Mouse (Mus musculus): ENCODE measurements around the gene Tas2r120. TPM values are rescaled to one million over a fixed set of nuclear protein-coding genes. Genes with fewer than 3 reads are reported as not detected.
"Not testable (repeated sequence)": the region's sequence is repeated elsewhere in the genome, so short reads cannot be mapped to it uniquely, and the experiment has no call there.

The Tas2r120 gene
- total RNA-seq (2017), result not detected in 3 replicates

- ATAC-seq (replicated peaks; ENCODE audit: insufficient number of reproducible peaks, low FRiP score, low TSS enrichment, poor library complexity, severe bottlenecking), result no peak
These were observed at the start of gene Tas2r120 for GRCm38 (mm10) chr6:132656653-132657052. Gene Tas2r120 (plus strand): TSS chr6:132656953.

DNA sequence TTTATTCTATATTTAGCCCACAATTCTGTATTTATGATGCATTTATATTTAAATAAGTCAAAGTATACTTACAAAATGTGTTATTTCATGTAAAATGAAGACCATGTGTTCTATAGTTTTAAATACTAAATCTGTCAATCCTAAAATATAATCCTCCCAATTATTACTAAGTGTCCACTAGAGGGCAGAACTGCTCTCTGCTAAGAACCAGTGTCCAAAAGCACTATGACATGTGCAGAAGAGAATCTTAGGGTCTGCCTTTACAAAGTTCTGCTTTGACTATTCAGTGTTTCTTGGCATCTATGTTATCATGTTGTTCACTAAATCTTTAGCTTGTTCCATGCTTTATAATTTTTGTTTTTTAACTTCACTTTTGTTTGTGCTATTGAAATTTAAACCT, 7.4 kb upstream of the Tas2r120 start:
- ATAC-seq (replicated peaks; ENCODE audit: insufficient number of reproducible peaks, low FRiP score, low TSS enrichment, poor library complexity, severe bottlenecking), result no peak

DNA sequence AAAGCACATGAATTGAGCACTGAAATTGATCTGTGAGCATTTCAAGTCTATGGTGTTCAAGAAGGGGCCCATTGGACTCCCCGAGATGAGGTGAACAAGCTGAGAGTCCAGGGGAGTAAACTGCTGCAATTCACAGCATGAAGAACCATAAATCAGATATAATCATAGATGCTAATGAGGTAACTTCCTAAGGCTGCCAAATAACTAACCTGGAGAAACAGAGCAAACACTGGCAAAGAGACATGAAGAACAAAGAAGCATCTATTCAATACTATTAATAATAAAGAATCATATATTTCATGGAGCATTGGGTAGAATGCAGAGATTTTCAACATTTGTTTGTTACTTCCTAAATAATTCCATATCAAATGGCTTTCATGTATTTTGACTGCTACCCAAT, 5.3 kb upstream of the Tas2r120 start, which contains the start of gene A630073D07Rik:
Gene A630073D07Rik, minus strand, starts transcription at position 101 of the 400 bp plus-strand sequence.
- ATAC-seq (replicated peaks; ENCODE audit: insufficient number of reproducible peaks, low FRiP score, low TSS enrichment, poor library complexity, severe bottlenecking), result no peak

GRCm38 (mm10) chr6:132691596-132691995, 34.8 kb downstream of the Tas2r120 start:
- not testable (repeated sequence) for ATAC-seq (replicated peaks; ENCODE audit: insufficient number of reproducible peaks, low FRiP score, low TSS enrichment, poor library complexity, severe bottlenecking)

DNA sequence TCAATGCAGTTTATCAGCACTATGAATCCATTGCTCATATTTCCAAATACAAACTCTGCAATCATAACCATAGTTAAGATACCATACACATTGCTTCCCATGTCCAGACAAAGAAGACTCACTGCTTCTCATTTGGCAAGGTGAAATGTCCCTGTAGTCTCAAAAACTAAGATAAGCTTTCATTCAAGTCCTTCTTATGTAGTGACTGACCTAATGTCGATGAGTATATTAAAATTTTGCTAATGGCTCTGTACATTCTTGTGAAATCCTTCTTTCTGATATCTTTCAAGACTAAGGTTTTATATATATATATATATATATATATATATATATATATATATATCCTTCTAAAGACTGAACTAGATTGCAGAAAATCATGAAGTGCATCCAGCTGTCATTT, 44.2 kb downstream of the Tas2r120 start, which contains the start of gene Tas2r121:
Gene Tas2r121, minus strand, starts transcription at position 101 of the 400 bp plus-strand sequence.
- no peak for ATAC-seq (replicated peaks; ENCODE audit: insufficient number of reproducible peaks, low FRiP score, low TSS enrichment, poor library complexity, severe bottlenecking)

Other genes with a start within 250 kb of the Tas2r120 start
- gene Prh1, start 87.1 kb upstream of the Tas2r120 start, total RNA-seq (2017), result not detected in 3 replicates
- gene Prp2, start 61.0 kb upstream of the Tas2r120 start, total RNA-seq (2017), result not detected in 3 replicates
- gene A630073D07Rik, start 5.4 kb upstream of the Tas2r120 start, total RNA-seq (2017), result not detected in 3 replicates
- gene Tas2r121, start 44.1 kb downstream of the Tas2r120 start, total RNA-seq (2017), result not detected in 3 replicates
- not detected in 3 replicates for gene Tas2r122, start 55.0 kb downstream of the Tas2r120 start, total RNA-seq (2017)
- not detected in 3 replicates for gene Tas2r115, start 81.1 kb downstream of the Tas2r120 start, total RNA-seq (2017)
- gene Tas2r124, start 97.8 kb downstream of the Tas2r120 start, total RNA-seq (2017), result not detected in 3 replicates
- not detected in 3 replicates for gene Tas2r102, start 105.2 kb downstream of the Tas2r120 start, total RNA-seq (2017)
- gene Tas2r136, start 121.2 kb downstream of the Tas2r120 start, total RNA-seq (2017), result not detected in 3 replicates
- not detected in 3 replicates for gene Tas2r117, start 145.9 kb downstream of the Tas2r120 start, total RNA-seq (2017)
- not detected in 3 replicates for gene Tas2r123, start 190.2 kb downstream of the Tas2r120 start, total RNA-seq (2017)
- not detected in 3 replicates for gene Tas2r116, start 198.5 kb downstream of the Tas2r120 start, total RNA-seq (2017)
- not detected in 3 replicates for gene Tas2r110, start 211.1 kb downstream of the Tas2r120 start, total RNA-seq (2017)
- not detected in 3 replicates for gene Tas2r113, start 236.1 kb downstream of the Tas2r120 start, total RNA-seq (2017)

Measured in monocyte, adult 5-6 weeks (primary cell).